Mouse (Mus musculus): Measurements from ENCODE around the gene Rbpj.

GRCm38 (mm10) chr5:53554180-53554579, 88.2 kb downstream of the Rbpj start:
- TF ChIP-seq CTCF (IDR thresholded peaks at IDR 0.05; ENCODE audit: control insufficient read depth, insufficient read depth, insufficient replicate concordance, low read depth, low read length) (no peak), POLR2A (IDR thresholded peaks at IDR 0.05; ENCODE audit: control insufficient read depth, low read depth, low read length) (no peak)
